Mouse (Mus musculus) regulatory T cell (primary cell): ENCODE data around the gene Noto.

ENCODE experiments used
- in situ Hi-C: fragments of 300-600 bp; cut with MboI, MseI; formaldehyde crosslinking; loops from one replicate; pipeline ENCODE4 v1.15.1; 2025; ENCODE audit warnings: high pct_unique_total_duplicates

The Noto gene

GRCm38 (mm10) chr6:85423836-85424379 lies at the start of gene Noto:
Gene Noto, plus strand, starts transcription at chr6:85423886.
- in situ Hi-C loops: no loop called here

- in situ Hi-C loops: no loop called here
These were observed 49.5 kb upstream of the Noto start, which contains the start of gene Rab11fip5 for GRCm38 (mm10) chr6:85373951-85374733. Gene Rab11fip5, minus strand, starts transcription at chr6:85374634.

- in situ Hi-C loops: no loop called here
These were observed 49.0 kb upstream of the Noto start for GRCm38 (mm10) chr6:85374734-85375114.

- in situ Hi-C loops: no loop called here
These were observed 46.5 kb upstream of the Noto start for GRCm38 (mm10) chr6:85377066-85377734.

GRCm38 (mm10) chr6:85377876-85378275 lies 45.8 kb upstream of the Noto start:
- in situ Hi-C loops: no loop called here

- in situ Hi-C loops: no loop called here
These were observed 45.1 kb upstream of the Noto start for GRCm38 (mm10) chr6:85378629-85379028.

GRCm38 (mm10) chr6:85380201-85380900 lies 43.3 kb upstream of the Noto start:
- in situ Hi-C loops: no loop called here

- in situ Hi-C loops: no loop called here
These were observed 42.6 kb upstream of the Noto start for GRCm38 (mm10) chr6:85380901-85381647.

GRCm38 (mm10) chr6:85381648-85382020 lies 42.1 kb upstream of the Noto start:
- in situ Hi-C loops: no loop called here

- in situ Hi-C loops: no loop called here
These were observed 40.9 kb upstream of the Noto start for GRCm38 (mm10) chr6:85382791-85383190.

GRCm38 (mm10) chr6:85388608-85389007 lies 35.1 kb upstream of the Noto start:
- in situ Hi-C loops: loop anchor here (5.0 kb wide), 1 partner anchor 41 kb away; no protein-coding TSS in a partner anchor

GRCm38 (mm10) chr6:85391803-85392202 lies 31.9 kb upstream of the Noto start:
- in situ Hi-C loops: no loop called here

GRCm38 (mm10) chr6:85395360-85395759 lies 28.3 kb upstream of the Noto start:
- in situ Hi-C loops: no loop called here

GRCm38 (mm10) chr6:85397165-85397564 lies 26.5 kb upstream of the Noto start:
- in situ Hi-C loops: no loop called here

GRCm38 (mm10) chr6:85399715-85400114 lies 24.0 kb upstream of the Noto start:
- in situ Hi-C loops: no loop called here

- in situ Hi-C loops: no loop called here
These were observed 21.1 kb upstream of the Noto start for GRCm38 (mm10) chr6:85402613-85403012.

- in situ Hi-C loops: no loop called here
These were observed 20.6 kb upstream of the Noto start for GRCm38 (mm10) chr6:85403039-85403438.

GRCm38 (mm10) chr6:85409003-85409402 lies 14.7 kb upstream of the Noto start:
- in situ Hi-C loops: loop anchor here (5.0 kb wide), 1 partner anchor 257 kb away; no protein-coding TSS in a partner anchor

- in situ Hi-C loops: no loop called here
These were observed 12.9 kb upstream of the Noto start for GRCm38 (mm10) chr6:85410771-85411273.

- in situ Hi-C loops: no loop called here
These were observed 7.9 kb upstream of the Noto start for GRCm38 (mm10) chr6:85415829-85416228.

- in situ Hi-C loops: no loop called here
These were observed 4.5 kb upstream of the Noto start for GRCm38 (mm10) chr6:85419150-85419549.
